Mouse (Mus musculus) liver, embryonic 14.5 days (tissue): Measurements from ENCODE around the gene Cd96. TPM values are rescaled to one million over a fixed set of nuclear protein-coding genes. Genes with fewer than 3 reads are reported as not detected.

Source experiments
- ATAC-seq: fragments of 200-750 bp; cut with Nextera tagmentation; 2 replicates; pipeline ENCODE4 v1.8.0; 2017; ENCODE audit warnings: moderate number of reproducible peaks, mild to moderate bottlenecking, moderate library complexity; ENCODE audit not compliant: insufficient read depth
- DNase-seq, 3 experiments: peaks; one replicate each; pipeline ENCODE4 v3.0.0-alpha.2; 2012 to 2013; ENCODE audit warnings: low read depth in 3 of 3, low spot score in 3 of 3
- H3K27ac ChIP-seq: fragments of 300-500 bp; sonication (generic); 2 replicates; pipeline ENCODE4 v1.5.1; 2014; ENCODE audit warnings: moderate library complexity, mild to moderate bottlenecking, control low read depth, inconsistent platforms
- H3K27me3 ChIP-seq: fragments of 300-500 bp; sonication (generic); 2 replicates; pipeline ENCODE4 v1.6.1; 2014; ENCODE audit warnings: mild to moderate bottlenecking, low read length, moderate library complexity; ENCODE audit not compliant: control insufficient read depth, insufficient read depth
- H3K36me3 ChIP-seq: fragments of 300-500 bp; sonication (generic); replicated peaks from 2 replicates; pipeline ENCODE4 v1.6.1; 2014; ENCODE audit warnings: low read depth; ENCODE audit not compliant: control insufficient read depth, insufficient read depth
- H3K4me1 ChIP-seq, 2 experiments: fragments of 200-500 bp in 1 of 2; fragments of 300-500 bp in 1 of 2; sonication (generic) in 1 of 2; replicated peaks; 2 replicates each; pipeline ENCODE4 v1.6.1; 2012 to 2014; ENCODE audit warnings: antibody characterized with exemption in 1 of 2, inconsistent platforms in 1 of 2, low read length in 1 of 2; ENCODE audit not compliant: control insufficient read depth in 2 of 2, insufficient read depth in 2 of 2
- H3K4me2 ChIP-seq: fragments of 300-500 bp; sonication (generic); 2 replicates; pipeline ENCODE4 v1.6.1; 2014; ENCODE audit warnings: low read depth, mild to moderate bottlenecking, control low read depth, moderate library complexity
- H3K4me3 ChIP-seq, 2 experiments: fragments of 200-500 bp in 1 of 2; fragments of 300-500 bp in 1 of 2; sonication (generic) in 1 of 2; 2 replicates each; pipeline ENCODE4 v1.5.1; 2012 to 2014; ENCODE audit warnings: low read depth in 2 of 2, low read length in 2 of 2, mild to moderate bottlenecking in 2 of 2, control low read depth in 1 of 2, inconsistent platforms in 1 of 2, moderate library complexity in 1 of 2; ENCODE audit not compliant: insufficient read depth in 1 of 2
- H3K9ac ChIP-seq: fragments of 300-500 bp; sonication (generic); replicated peaks from 2 replicates; pipeline ENCODE4 v1.6.1; 2014; ENCODE audit warnings: mild to moderate bottlenecking, control low read depth, moderate library complexity
- H3K9me3 ChIP-seq: fragments of 300-500 bp; sonication (generic); 2 replicates; pipeline ENCODE4 v1.6.1; 2016; ENCODE audit warnings: low read length, mixed read lengths; ENCODE audit not compliant: control insufficient read depth
- CTCF ChIP-seq: IDR thresholded peaks from 2 replicates; pipeline ENCODE4 v1.5.1; 2016; ENCODE audit warnings: antibody characterized with exemption, low read depth, control low read depth
- EP300 ChIP-seq: IDR thresholded peaks from 2 replicates; pipeline ENCODE4 v1.6.1; 2016; ENCODE audit warnings: antibody characterized with exemption, low read depth
- WGBS: fragments of 180-500 bp; shearing (Covaris S2); extraction: QIAGEN DNeasy Blood & Tissue Kit; methylation state at CpG from one replicate; pipeline ENCODE4 v1.1.7; 2014; ENCODE audit not compliant: insufficient replicate concordance; 5-methylcytosine and 5-hydroxymethylcytosine counted together
- polyA plus RNA-seq, 2 experiments: library from polyadenylated mRNA; depleted of rRNA in 1 of 2; stranded (reverse) in 1 of 2; unstranded in 1 of 2; fragments of >200 nt; fragmentation: Nextera tagmentation in 1 of 2; extraction: Ambion mirVana in 1 of 2; gene quantifications; 2 replicates each; pipeline versions ENCODE4 v1.2.1 to v1.2.3; 2012 to 2014

Gene Cd96
- polyA plus RNA-seq, 2 experiments: 0.07 TPM; not detected in 1

GRCm38 (mm10) chr16:46086874-46087473 lies 33.1 kb downstream of the Cd96 start:
- no peaks in the 10 kb centered on the region for H3K27me3 ChIP-seq
- H3K36me3 ChIP-seq: no peaks in the 10 kb centered on the region
- no peaks in the 10 kb centered on the region for H3K9me3 ChIP-seq
- no peaks in the 10 kb centered on the region for H3K4me1 ChIP-seq
- 58% methylated on average over 5 of the region's 5 CpGs for WGBS
- no peak for ATAC-seq
- TF ChIP-seq CTCF (no peak), EP300 (no peak)
- H3K4me2 ChIP-seq: no peak overlapping the region
- no peak for DNase-seq
- no peak overlapping the region for H3K9ac ChIP-seq
- no peak overlapping the region for H3K27ac ChIP-seq
- H3K4me3 ChIP-seq: no peak overlapping the region

- Histone ChIP-seq H3K27ac (no peak overlapping the region), H3K36me3 (no peaks in the 10 kb centered on the region), H3K9ac (no peak overlapping the region), H3K4me3 (no peak overlapping the region), H3K9me3 (no peaks in the 10 kb centered on the region), H3K4me1 (no peaks in the 10 kb centered on the region), H3K27me3 (no peaks in the 10 kb centered on the region), H3K4me2 (no peak overlapping the region)
- DNase-seq (no peak), ATAC-seq (no peak)
- WGBS: 61% methylated on average over 3 of the region's 3 CpGs
- TF ChIP-seq CTCF: no peak
- TF ChIP-seq EP300: no peak
Observed at GRCm38 (mm10) chr16:46068000-46068399, 52.1 kb downstream of the Cd96 start.

- H3K4me3 ChIP-seq: no peak overlapping the region
- no peak for DNase-seq
- no peaks in the 10 kb centered on the region for H3K36me3 ChIP-seq
- no peaks in the 10 kb centered on the region for H3K9me3 ChIP-seq
- no peak overlapping the region for H3K4me2 ChIP-seq
- WGBS: 74% methylated on average over 5 of the region's 5 CpGs
- TF ChIP-seq CTCF (no peak), EP300 (no peak)
- no peak for ATAC-seq
- no peak overlapping the region for H3K27ac ChIP-seq
- no peak overlapping the region for H3K9ac ChIP-seq
- H3K27me3 ChIP-seq: no peaks in the 10 kb centered on the region
- H3K4me1 ChIP-seq: no peaks in the 10 kb centered on the region
Observed at GRCm38 (mm10) chr16:46063278-46063677, 56.8 kb downstream of the Cd96 start.

GRCm38 (mm10) chr16:46046906-46047305 lies 73.1 kb downstream of the Cd96 start:
- TF ChIP-seq CTCF (no peak), EP300 (no peak)
- H3K9me3 ChIP-seq: no peaks in the 10 kb centered on the region
- H3K4me3 ChIP-seq: no peak overlapping the region
- H3K27ac ChIP-seq: no peak overlapping the region
- ATAC-seq (no peak), DNase-seq (no peak)
- H3K4me1 ChIP-seq: no peaks in the 10 kb centered on the region
- H3K27me3 ChIP-seq: no peaks in the 10 kb centered on the region
- 55% methylated on average over 2 of the region's 2 CpGs for WGBS
- no peak overlapping the region for H3K9ac ChIP-seq
- H3K4me2 ChIP-seq: no peak overlapping the region
- no peaks in the 10 kb centered on the region for H3K36me3 ChIP-seq

- H3K36me3 ChIP-seq: no peaks in the 10 kb centered on the region
- DNase-seq (no peak), ATAC-seq (no peak)
- H3K9ac ChIP-seq: no peak overlapping the region
- TF ChIP-seq CTCF: no peak
- no peak for TF ChIP-seq EP300
- H3K27me3 ChIP-seq: no peaks in the 10 kb centered on the region
- H3K9me3 ChIP-seq: no peaks in the 10 kb centered on the region
- H3K4me1 ChIP-seq: no peaks in the 10 kb centered on the region
- H3K4me2 ChIP-seq: no peak overlapping the region
- H3K4me3 ChIP-seq: no peak overlapping the region
- no peak overlapping the region for H3K27ac ChIP-seq
- WGBS: 29% methylated on average over 2 of the region's 2 CpGs
Observed at GRCm38 (mm10) chr16:46036261-46036660, 83.8 kb downstream of the Cd96 start.
